Mouse (Mus musculus): ENCODE data around the gene Appl2.

- TF ChIP-seq POLR2A (IDR thresholded peaks at IDR 0.05; ENCODE audit: control insufficient read depth in 1 of 2, insufficient read depth in 1 of 2, low read depth in 1 of 2, low read length in 2 of 2, poor library complexity in 1 of 2) (no peak), ZC3H11A (IDR thresholded peaks at IDR 0.05; ENCODE audit: low read depth, low read length) (no peak), CTCF (IDR thresholded peaks at IDR 0.05 in 2 of 3, conservative IDR thresholded peaks at IDR 0.05 in 1 of 3; ENCODE audit: control insufficient read depth in 1 of 3, insufficient read depth in 1 of 3, low read depth in 2 of 3, low read length in 3 of 3, poor library complexity in 1 of 3, severe bottlenecking in 1 of 3) (no peak), E2F4 (IDR thresholded peaks at IDR 0.05; ENCODE audit: borderline replicate concordance, low read depth, low read length) (no peak), ZKSCAN1 (IDR thresholded peaks at IDR 0.05; ENCODE audit: low read depth, low read length) (no peak), USF2 (IDR thresholded peaks at IDR 0.05; ENCODE audit: borderline replicate concordance in 1 of 2, insufficient read depth in 1 of 2, low read depth in 1 of 2, low read length in 2 of 2) (no peak), POLR2AphosphoS5 (IDR thresholded peaks at IDR 0.05; ENCODE audit: borderline replicate concordance, low read depth, low read length) (no peak), USF1 (IDR thresholded peaks at IDR 0.05; ENCODE audit: low read depth, low read length) (no peak), GATA1 (IDR thresholded peaks at IDR 0.05; ENCODE audit: low read depth, low read length) (no peak)
Observed at GRCm38 (mm10) chr10:83603956-83604564, 44.5 kb downstream of the Appl2 start.
